Mouse (Mus musculus): Measurements from ENCODE around the gene Otud7b. TPM values are rescaled to one million over a fixed set of nuclear protein-coding genes. Genes with fewer than 3 reads are reported as not detected.

Gene Otud7b
- polyA plus RNA-seq, 2 experiments = 14.3 to 20.9 TPM

DNA sequence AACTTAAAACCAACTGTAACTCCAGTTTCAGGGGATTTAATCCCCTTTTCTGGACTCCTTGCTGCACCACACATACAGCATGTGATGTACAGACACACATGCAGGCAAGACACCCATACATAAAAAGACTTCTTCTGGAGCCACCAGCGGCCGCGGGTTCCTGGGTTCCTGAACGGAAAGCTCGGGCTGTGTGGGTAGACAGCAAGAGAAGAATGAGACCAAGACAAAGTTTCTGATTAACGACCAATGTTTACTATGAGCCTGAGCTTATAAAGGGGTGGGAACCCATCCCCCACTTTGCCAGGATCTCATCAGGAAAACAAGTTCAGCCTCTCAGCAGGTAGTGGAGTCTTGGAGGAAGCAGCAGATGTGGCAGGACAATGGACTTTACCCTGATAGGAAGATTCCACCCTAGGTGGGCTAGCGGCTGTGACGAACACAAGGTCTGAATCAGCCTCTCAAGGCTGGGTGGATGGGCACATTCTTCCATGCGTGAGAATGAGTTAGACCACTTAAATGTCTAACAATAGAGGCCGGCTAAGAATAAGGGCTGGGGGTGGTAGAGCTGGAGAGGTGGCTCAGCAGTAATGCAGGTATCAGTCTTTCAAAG is 20.1 kb upstream of the Otud7b start:
- no peaks in the 10 kb centered on the region for H3K36me3 ChIP-seq (ENCODE audit: control insufficient read depth, insufficient read depth, low read length)
- ATAC-seq (ENCODE audit: low FRiP score, low read depth) (no peak), DNase-seq (ENCODE audit: low spot score) (no peak)
- H3K9me3 ChIP-seq (ENCODE audit: control insufficient read depth, low read length) = no peaks in the 10 kb centered on the region
- no peaks in the 10 kb centered on the region for H3K27me3 ChIP-seq (ENCODE audit: control insufficient read depth, insufficient read depth, low read length)
- TF ChIP-seq POLR2A (IDR thresholded peaks at IDR 0.05; ENCODE audit: borderline replicate concordance, extremely low read depth, insufficient read depth, insufficient read length) = no peak
- no peak overlapping the region for H3K9ac ChIP-seq (ENCODE audit: low read depth, low read length, severe bottlenecking)
- no peak overlapping the region for H3K4me2 ChIP-seq (replicated peaks; ENCODE audit: low read depth, low read length, severe bottlenecking)
- no peaks in the 10 kb centered on the region for H3K4me1 ChIP-seq (ENCODE audit: control insufficient read depth, insufficient read depth, low read length)
- WGBS = 84% methylated on average over 10 of the region's 10 CpGs
- H3K27ac ChIP-seq (replicated peaks; ENCODE audit: low read depth, low read length) = no peak overlapping the region
- no peak overlapping the region for H3K4me3 ChIP-seq (replicated peaks; ENCODE audit: low read length)

DNA sequence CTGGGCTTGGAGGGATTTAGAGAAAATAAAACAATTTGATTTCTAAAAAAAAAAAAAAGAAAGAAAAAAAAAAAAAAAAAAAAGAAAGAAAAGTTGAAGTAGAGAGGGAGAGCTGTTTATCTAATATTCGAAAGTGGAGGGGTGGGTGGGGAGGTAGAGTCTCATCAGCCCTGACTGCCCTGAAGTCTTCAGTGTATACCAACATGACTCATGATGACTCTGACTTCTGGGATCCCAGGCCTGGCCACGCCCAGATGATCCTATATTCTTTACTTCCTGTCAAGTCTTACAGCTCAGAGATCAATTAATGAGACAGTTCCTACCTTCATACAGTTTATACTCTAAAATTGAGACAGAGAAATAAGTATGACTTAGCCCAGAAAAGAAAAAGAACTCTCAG is 17.1 kb upstream of the Otud7b start:
- H3K4me2 ChIP-seq (replicated peaks; ENCODE audit: low read depth, low read length, severe bottlenecking) = no peak overlapping the region

DNA sequence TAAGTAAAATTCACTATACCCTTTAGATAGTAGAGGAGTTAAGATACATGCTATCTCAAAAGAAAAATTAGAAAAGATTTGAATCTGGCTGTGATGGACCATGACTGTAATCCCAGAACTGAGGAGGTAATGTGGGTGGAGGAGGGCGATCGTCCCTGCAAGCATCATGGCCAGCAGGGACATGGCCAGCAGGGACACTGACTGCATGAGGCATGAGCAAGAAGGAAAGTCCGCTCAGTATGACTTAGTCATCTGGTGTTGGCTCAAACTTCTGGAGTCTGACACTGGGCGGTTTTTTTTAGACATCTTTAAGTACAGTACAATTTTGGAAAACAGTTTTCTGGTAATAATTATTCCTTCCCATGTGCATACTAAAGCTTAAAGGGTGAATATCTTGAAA is 16.5 kb upstream of the Otud7b start:
- no peak for TF ChIP-seq POLR2A (IDR thresholded peaks at IDR 0.05; ENCODE audit: borderline replicate concordance, extremely low read depth, insufficient read depth, insufficient read length)
- WGBS = 85% methylated on average over 4 of the region's 4 CpGs
- Histone ChIP-seq H3K9ac (ENCODE audit: low read depth, low read length, severe bottlenecking) (no peak overlapping the region), H3K27me3 (ENCODE audit: control insufficient read depth, insufficient read depth, low read length) (no peaks in the 10 kb centered on the region), H3K4me1 (ENCODE audit: control insufficient read depth, insufficient read depth, low read length) (no peaks in the 10 kb centered on the region), H3K4me3 (replicated peaks; ENCODE audit: low read length) (no peak overlapping the region), H3K4me2 (replicated peaks; ENCODE audit: low read depth, low read length, severe bottlenecking) (no peak overlapping the region), H3K36me3 (ENCODE audit: control insufficient read depth, insufficient read depth, low read length) (no peaks in the 10 kb centered on the region), H3K27ac (replicated peaks; ENCODE audit: low read depth, low read length) (no peak overlapping the region), H3K9me3 (ENCODE audit: control insufficient read depth, low read length) (no peaks in the 10 kb centered on the region)
- DNase-seq (ENCODE audit: low spot score) (no peak), ATAC-seq (ENCODE audit: low FRiP score, low read depth) (no peak)

More for the DNA sequence above, 17.1 kb upstream of the Otud7b start:
- Histone ChIP-seq H3K9ac (ENCODE audit: low read depth, low read length, severe bottlenecking) (no peak overlapping the region), H3K9me3 (ENCODE audit: control insufficient read depth, low read length) (no peaks in the 10 kb centered on the region), H3K27me3 (ENCODE audit: control insufficient read depth, insufficient read depth, low read length) (no peaks in the 10 kb centered on the region), H3K4me1 (ENCODE audit: control insufficient read depth, insufficient read depth, low read length) (no peaks in the 10 kb centered on the region), H3K4me3 (replicated peaks; ENCODE audit: low read length) (no peak overlapping the region), H3K27ac (replicated peaks; ENCODE audit: low read depth, low read length) (no peak overlapping the region), H3K36me3 (ENCODE audit: control insufficient read depth, insufficient read depth, low read length) (no peaks in the 10 kb centered on the region)
- 67% methylated on average over 2 of the region's 2 CpGs for WGBS
- no peak for DNase-seq (ENCODE audit: low spot score)
- ATAC-seq (ENCODE audit: low FRiP score, low read depth) = no peak
- no peak for TF ChIP-seq POLR2A (IDR thresholded peaks at IDR 0.05; ENCODE audit: borderline replicate concordance, extremely low read depth, insufficient read depth, insufficient read length)

DNA sequence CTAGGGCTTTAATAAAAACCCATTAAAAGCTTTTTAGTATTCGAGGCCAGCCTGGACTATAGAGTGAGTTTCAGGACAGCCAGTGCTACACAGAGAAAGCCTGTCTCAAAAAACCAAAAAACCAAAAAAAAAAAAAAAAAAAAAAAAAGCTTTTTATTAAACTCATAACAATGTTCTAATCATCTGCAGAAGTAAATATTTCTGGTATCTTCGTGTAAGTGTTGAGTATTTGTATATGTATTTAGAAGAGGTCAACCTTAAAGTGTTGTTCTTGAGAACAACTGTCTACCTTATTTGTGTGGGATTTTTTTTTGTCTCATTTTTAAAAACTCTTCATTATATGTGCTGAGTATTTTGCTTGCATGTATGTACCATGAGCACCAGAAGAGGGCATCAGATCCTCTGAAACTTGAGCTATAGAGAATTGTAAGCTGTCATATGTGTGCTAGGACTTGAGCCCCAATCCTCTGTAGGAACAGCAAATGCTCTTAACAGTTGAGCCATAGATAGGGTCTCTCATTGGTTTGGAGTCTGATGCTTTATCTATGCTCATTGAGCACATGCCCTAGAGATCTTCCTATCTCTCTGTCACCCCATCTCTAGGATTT is 14.3 kb upstream of the Otud7b start:
- 49% methylated on average over 2 of the region's 2 CpGs for WGBS
- H3K4me1 ChIP-seq (ENCODE audit: control insufficient read depth, insufficient read depth, low read length) = no peaks in the 10 kb centered on the region
- H3K27ac ChIP-seq (replicated peaks; ENCODE audit: low read depth, low read length) = no peak overlapping the region
- H3K4me3 ChIP-seq (replicated peaks; ENCODE audit: low read length) = no peak overlapping the region
- H3K9ac ChIP-seq (ENCODE audit: low read depth, low read length, severe bottlenecking) = no peak overlapping the region
- no peaks in the 10 kb centered on the region for H3K9me3 ChIP-seq (ENCODE audit: control insufficient read depth, low read length)
- H3K4me2 ChIP-seq (replicated peaks; ENCODE audit: low read depth, low read length, severe bottlenecking) = no peak overlapping the region
- no peaks in the 10 kb centered on the region for H3K36me3 ChIP-seq (ENCODE audit: control insufficient read depth, insufficient read depth, low read length)
- TF ChIP-seq POLR2A (IDR thresholded peaks at IDR 0.05; ENCODE audit: borderline replicate concordance, extremely low read depth, insufficient read depth, insufficient read length) = no peak
- no peaks in the 10 kb centered on the region for H3K27me3 ChIP-seq (ENCODE audit: control insufficient read depth, insufficient read depth, low read length)
- ATAC-seq (ENCODE audit: low FRiP score, low read depth) (no peak), DNase-seq (ENCODE audit: low spot score) (no peak)

DNA sequence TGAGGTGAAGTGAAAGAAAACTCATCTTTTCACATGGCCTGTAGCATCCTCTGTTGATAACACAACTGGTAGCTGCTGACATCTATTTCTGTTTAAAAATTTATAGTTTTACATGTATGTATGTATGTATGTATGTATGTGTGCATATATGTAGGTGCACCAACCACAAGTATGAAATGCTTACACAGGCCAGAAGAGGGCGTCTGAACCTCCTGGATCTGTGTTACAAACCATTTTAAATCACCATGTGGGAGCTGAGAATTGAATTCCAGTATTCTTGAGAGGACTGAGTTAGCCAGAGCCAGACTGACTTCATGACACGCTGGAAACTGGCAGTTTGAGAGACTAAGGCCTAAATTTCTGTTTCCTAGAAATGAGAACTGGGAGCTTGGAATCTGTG is 13.2 kb upstream of the Otud7b start:
- no peak for TF ChIP-seq POLR2A (IDR thresholded peaks at IDR 0.05; ENCODE audit: borderline replicate concordance, extremely low read depth, insufficient read depth, insufficient read length)
- no peak overlapping the region for H3K9ac ChIP-seq (ENCODE audit: low read depth, low read length, severe bottlenecking)
- no peak overlapping the region for H3K4me2 ChIP-seq (replicated peaks; ENCODE audit: low read depth, low read length, severe bottlenecking)
- ATAC-seq (ENCODE audit: low FRiP score, low read depth) (no peak), DNase-seq (ENCODE audit: low spot score) (no peak)
- 73% methylated on average over 2 of the region's 2 CpGs for WGBS
- no peak overlapping the region for H3K27ac ChIP-seq (replicated peaks; ENCODE audit: low read depth, low read length)
- no peaks in the 10 kb centered on the region for H3K4me1 ChIP-seq (ENCODE audit: control insufficient read depth, insufficient read depth, low read length)
- no peaks in the 10 kb centered on the region for H3K36me3 ChIP-seq (ENCODE audit: control insufficient read depth, insufficient read depth, low read length)
- H3K4me3 ChIP-seq (replicated peaks; ENCODE audit: low read length) = no peak overlapping the region
- H3K9me3 ChIP-seq (ENCODE audit: control insufficient read depth, low read length) = no peaks in the 10 kb centered on the region
- H3K27me3 ChIP-seq (ENCODE audit: control insufficient read depth, insufficient read depth, low read length) = no peaks in the 10 kb centered on the region

All from limb, embryonic 14.5 days (tissue).